17 mouse cellular contexts compared by ENCODE assay signal in genomic region chr13:46885759-46886060, GRCm38 (mm10). TPM values are rescaled to one million over a fixed set of nuclear protein-coding genes. Genes with fewer than 3 reads are reported as not detected.
DNase-seq lines count a peak whose midpoint lies in the region; ATAC-seq and TF ChIP-seq lines count a peak whose summit lies in the region.
"Had no signal": no experiment of that assay in that cellular context is flagged by ENCODE, and none has a peak within 500 bp of the region (broad histone marks: within the 10 kb centered on the region; RNA-seq: fewer than 3 reads in every experiment).

No protein-coding gene starts in this region.

- WGBS in heart, embryonic 16.5 days: 39% methylated on average over 5 of the region's 5 CpGs
- 51% methylated on average over 5 of the region's 5 CpGs for WGBS in liver, postnatal 0 days (ENCODE audit: insufficient replicate concordance)

- peaks cover 67% of the 10 kb centered on the region for H3K4me1 ChIP-seq in heart, embryonic 16.5 days (ENCODE audit: control insufficient read depth, insufficient read depth, low read length)
- peaks cover 25% of the 10 kb centered on the region for H3K4me1 ChIP-seq in liver, postnatal 0 days (ENCODE audit: insufficient read depth)
- H3K4me1 ChIP-seq: midbrain, embryonic 12.5 days had no signal

- peak; percentile 55 for DNase-seq in adrenal gland, postnatal 14 days
- no peak for DNase-seq in adrenal gland, adult 18-20 months (ENCODE audit: low spot score in 2 of 2)
- DNase-seq in heart, adult 18-20 months: no peak
- DNase-seq in liver, postnatal 0 days: no peak
- DNase-seq in liver: no peak
- DNase-seq: cerebellum, adult 9-11 months; embryo, embryonic 11 days; layer of hippocampus, adult 9-11 months; thymus, postnatal 25 days had no signal

- no peak for TF ChIP-seq EP300 in liver, postnatal 0 days (IDR thresholded peaks at IDR 0.05; ENCODE audit: low read depth)

- peak overlapping the region; percentile 41; the same call in 1 of the 2 replicates for H3K4me2 ChIP-seq in heart, embryonic 16.5 days (ENCODE audit: low read depth, low read length)
- no peak overlapping the region for H3K4me2 ChIP-seq in liver, postnatal 0 days (ENCODE audit: low read depth, low read length)
- H3K4me2 ChIP-seq: forebrain, embryonic 12.5 days; midbrain, embryonic 12.5 days; neural tube, embryonic 15.5 days had no signal

- peak overlapping the region; percentile 87 for H3K27ac ChIP-seq in heart, embryonic 16.5 days (ENCODE audit: low read length)
- H3K27ac ChIP-seq in liver, postnatal 0 days (ENCODE audit: low read depth): peak overlapping the region; percentile 66
- H3K27ac ChIP-seq: forebrain, embryonic 12.5 days; hindbrain, postnatal 0 days; midbrain, embryonic 12.5 days; neural tube, embryonic 15.5 days had no signal

- no peak for TF ChIP-seq CTCF in liver, postnatal 0 days (IDR thresholded peaks at IDR 0.05; ENCODE audit: low read depth)

- H3K27me3 ChIP-seq in heart, embryonic 16.5 days (ENCODE audit: control insufficient read depth, insufficient read depth, low read length): no peaks in the 10 kb centered on the region
- H3K27me3 ChIP-seq in liver, postnatal 0 days (ENCODE audit: insufficient read depth, low read length): no peaks in the 10 kb centered on the region
- H3K27me3 ChIP-seq: forebrain, embryonic 12.5 days; midbrain, embryonic 12.5 days; neural tube, embryonic 15.5 days; Patski had no signal

- no peaks in the 10 kb centered on the region for H3K9me3 ChIP-seq in heart, embryonic 16.5 days (replicated peaks; ENCODE audit: control insufficient read depth, low read length)
- H3K9me3 ChIP-seq in liver, postnatal 0 days (ENCODE audit: low read length): no peaks in the 10 kb centered on the region
- H3K9me3 ChIP-seq: forebrain, embryonic 12.5 days; midbrain, embryonic 12.5 days; neural tube, embryonic 15.5 days had no signal

- H3K9ac ChIP-seq in heart, embryonic 16.5 days (ENCODE audit: low read length): peak overlapping the region; percentile 49
- H3K9ac ChIP-seq in liver, postnatal 0 days (replicated peaks): no peak overlapping the region
- H3K9ac ChIP-seq: forebrain, embryonic 12.5 days; midbrain, embryonic 12.5 days; neural tube, embryonic 15.5 days had no signal

- ATAC-seq in heart, embryonic 16.5 days (replicated peaks; ENCODE audit: extremely low read depth, insufficient read depth, low FRiP score): no peak
- ATAC-seq in liver, postnatal 0 days: no peak
- ATAC-seq in megakaryocyte-erythroid progenitor cell, adult 5-6 weeks (replicated peaks; ENCODE audit: low FRiP score, low TSS enrichment, poor library complexity, severe bottlenecking): 0 out of 2 replicates have a peak, but pooled peaks have one; percentile 23
- ATAC-seq in CD4-positive, CD25-positive, alpha-beta regulatory T cell, adult 4 months: no peak
- ATAC-seq: hindbrain, postnatal 0 days; Patski had no signal

- no peak overlapping the region for H3K4me3 ChIP-seq in heart, embryonic 16.5 days (ENCODE audit: low read length)
- H3K4me3 ChIP-seq in liver, postnatal 0 days (ENCODE audit: low read depth, low read length): no peak overlapping the region
- H3K4me3 ChIP-seq: forebrain, embryonic 12.5 days; midbrain, embryonic 12.5 days; neural tube, embryonic 15.5 days had no signal

- H3K36me3 ChIP-seq in heart, embryonic 16.5 days (ENCODE audit: control insufficient read depth, insufficient read depth): no peaks in the 10 kb centered on the region
- H3K36me3 ChIP-seq in liver, postnatal 0 days (replicated peaks; ENCODE audit: insufficient read depth, low read length): no peaks in the 10 kb centered on the region
- H3K36me3 ChIP-seq: midbrain, embryonic 12.5 days; neural tube, embryonic 15.5 days had no signal

RNA-seq across cellular contexts. Expression of gene Kif13a, which starts 44.0 kb away (rescaled TPM):
- total RNA-seq in adrenal gland, postnatal 14 days (2021): 27.4 and 32.3 TPM in 2 replicates
- 10 to 100 TPM; 27.1 to 30.5 TPM for total RNA-seq in adrenal gland, adult 18-20 months (2021)
- 17.8 and 30.0 TPM in 2 replicates for polyA plus RNA-seq in heart, embryonic 16.5 days (2015; fragmentation: Nextera tagmentation; extraction: Ambion mirVana)
- total RNA-seq in heart, adult 18-20 months (2021): 100 to 1,000 TPM; 110 to 116 TPM
- polyA plus RNA-seq in liver, postnatal 0 days (2015; fragmentation: Nextera tagmentation; extraction: Ambion mirVana): 4.9 and 5.4 TPM in 2 replicates
- 15.0 and 21.6 TPM in 2 replicates for total RNA-seq in megakaryocyte-erythroid progenitor cell, adult 5-6 weeks (2014; fragmentation: Nextera tagmentation)
- 24.7 and 35.3 TPM in 2 replicates for total RNA-seq in megakaryocyte-erythroid progenitor cell, adult 5-6 weeks (2017)
- polyA plus RNA-seq in CD4-positive, CD25-positive, alpha-beta regulatory T cell, adult 4 months (2017; shearing (Covaris generic)): 1 to 10 TPM; 5.6 to 7.0 TPM
